Mouse (Mus musculus): Measurements from ENCODE around the gene St3gal5. TPM values are rescaled to one million over a fixed set of nuclear protein-coding genes. Genes with fewer than 3 reads are reported as not detected.
A peak's percentile ranks its signal among the peaks of the same experiment; 100 is the strongest.
"Not testable (repeated sequence)": the region's sequence is repeated elsewhere in the genome, so short reads cannot be mapped to it uniquely, and the experiment has no call there.

St3gal5 gene
- polyA plus RNA-seq (2015; fragmentation: Nextera tagmentation; extraction: Ambion mirVana) = 29.2 and 38.2 TPM in 2 replicates

DNA sequence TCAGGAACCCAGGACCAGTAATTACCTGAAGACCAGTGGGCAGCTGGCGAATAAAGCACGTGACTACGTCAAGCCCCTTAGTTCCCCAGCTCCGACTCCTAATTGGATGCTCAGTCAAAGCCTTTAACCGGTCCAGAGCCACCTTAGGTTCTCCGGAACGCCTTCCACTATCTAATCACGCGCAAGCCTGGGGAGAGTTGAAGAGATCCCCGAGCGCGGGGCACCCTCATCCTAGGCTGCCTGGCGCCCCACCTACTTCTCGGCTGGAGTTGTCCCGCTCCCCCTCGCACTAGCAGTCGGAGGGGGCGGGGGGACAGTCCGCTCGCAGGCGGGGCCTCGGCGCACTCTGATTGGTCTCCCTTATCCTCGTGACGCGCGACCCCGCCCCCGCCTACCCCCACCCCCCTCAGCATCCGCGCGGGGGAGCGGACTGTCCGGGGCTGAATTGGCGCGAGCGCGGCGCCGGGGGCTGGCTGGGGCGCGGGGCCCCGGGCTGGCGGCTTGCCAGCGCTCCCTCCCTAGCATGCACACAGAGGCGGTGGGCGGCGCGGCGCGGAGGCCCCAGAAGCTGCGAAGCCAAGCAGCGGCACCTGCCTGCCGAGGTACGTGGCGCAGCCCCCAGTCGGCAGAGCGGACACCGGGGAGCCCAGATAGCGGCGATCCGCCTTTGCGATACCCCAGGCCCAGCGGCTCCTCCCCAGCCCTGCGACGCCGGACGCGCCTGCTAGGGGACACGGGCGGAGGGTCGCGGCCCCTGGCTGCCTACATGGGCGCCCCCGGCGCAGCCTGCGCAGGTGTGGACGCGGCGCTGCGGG lies at the start of gene St3gal5:
St3gal5 (plus strand) TSS at position 412 of the 815 bp plus-strand sequence.
- Histone ChIP-seq H3K4me3 (replicated peaks) (peak within 1 kb of the TSS; percentile 86), H3K27ac (peak within 1 kb of the TSS; percentile 82), H3K4me1 (peaks cover 34% of the 10 kb centered on the region), H3K9ac (peak within 1 kb of the TSS; percentile 83), H3K27me3 (replicated peaks) (no peaks in the 10 kb centered on the region), H3K36me3 (no peaks in the 10 kb centered on the region), H3K4me2 (peak within 1 kb of the TSS; percentile 97), H3K9me3 (no peaks in the 10 kb centered on the region)
- ATAC-seq (ENCODE audit: insufficient read depth, low FRiP score, low read depth) = peak; percentile 94
- under 1% methylated on average over 79 of the region's 81 CpGs for WGBS

DNA sequence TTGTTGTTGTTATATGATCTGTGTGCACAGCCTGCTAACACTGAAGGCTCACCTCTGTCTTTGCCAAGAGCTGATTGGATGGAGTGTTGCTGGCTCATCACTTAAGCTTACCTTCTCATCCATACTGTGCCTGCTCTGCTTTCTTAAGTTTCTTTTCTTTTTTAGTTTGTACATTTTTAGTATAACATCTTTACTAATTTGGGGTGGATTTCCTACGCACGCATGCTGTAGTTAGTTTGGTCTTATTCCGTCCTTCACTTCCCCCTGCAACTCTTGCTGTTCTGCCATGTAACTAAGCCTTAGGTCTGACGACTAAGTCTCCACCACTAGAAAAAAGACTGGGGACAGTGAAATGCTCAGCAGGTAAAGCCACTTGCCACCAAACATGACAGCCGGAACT lies 48.7 kb upstream of the St3gal5 start:
- H3K27me3 ChIP-seq (replicated peaks) = no peaks in the 10 kb centered on the region
- no peaks in the 10 kb centered on the region for H3K4me1 ChIP-seq
- no peaks in the 10 kb centered on the region for H3K9me3 ChIP-seq
- no peak overlapping the region for H3K4me2 ChIP-seq
- no peak overlapping the region for H3K9ac ChIP-seq
- H3K27ac ChIP-seq = no peak overlapping the region
- 85% methylated on average over 5 of the region's 5 CpGs for WGBS
- no peaks in the 10 kb centered on the region for H3K36me3 ChIP-seq
- no peak overlapping the region for H3K4me3 ChIP-seq (replicated peaks)
- no peak for ATAC-seq (ENCODE audit: insufficient read depth, low FRiP score, low read depth)

DNA sequence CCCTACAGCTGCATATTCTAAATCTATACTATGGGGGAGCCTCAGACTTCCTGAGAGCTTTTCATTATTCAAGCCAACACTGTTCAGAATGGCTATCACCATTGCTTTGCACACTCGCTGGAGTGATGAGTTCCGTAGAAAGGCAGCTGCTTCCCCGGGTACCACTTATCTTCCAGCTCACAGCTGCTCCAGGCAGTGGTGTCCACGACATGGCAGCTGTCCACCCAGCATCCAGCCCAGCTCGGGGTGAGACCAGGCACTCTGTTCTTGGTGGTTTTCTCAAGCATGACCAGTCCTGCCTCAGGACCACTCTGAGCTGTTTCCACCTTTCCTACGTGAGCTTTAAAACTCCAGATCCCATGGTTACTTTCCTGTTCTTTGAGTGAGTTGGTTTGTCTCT lies 47.5 kb upstream of the St3gal5 start:
- Histone ChIP-seq H3K36me3 (no peaks in the 10 kb centered on the region), H3K4me2 (no peak overlapping the region), H3K9ac (no peak overlapping the region), H3K4me3 (replicated peaks) (no peak overlapping the region), H3K9me3 (no peaks in the 10 kb centered on the region), H3K27ac (no peak overlapping the region), H3K27me3 (replicated peaks) (no peaks in the 10 kb centered on the region), H3K4me1 (no peaks in the 10 kb centered on the region)
- WGBS = 66% methylated on average over 6 of the region's 6 CpGs
- ATAC-seq (ENCODE audit: insufficient read depth, low FRiP score, low read depth) = no peak

GRCm38 (mm10) chr6:72050827-72051226 lies 46.6 kb upstream of the St3gal5 start:
- H3K27ac ChIP-seq = no peak overlapping the region
- no peaks in the 10 kb centered on the region for H3K9me3 ChIP-seq
- H3K4me2 ChIP-seq = no peak overlapping the region
- H3K9ac ChIP-seq = no peak overlapping the region
- no peak overlapping the region for H3K4me3 ChIP-seq (replicated peaks)
- no peaks in the 10 kb centered on the region for H3K4me1 ChIP-seq
- no peaks in the 10 kb centered on the region for H3K27me3 ChIP-seq (replicated peaks)
- no peak for ATAC-seq (ENCODE audit: insufficient read depth, low FRiP score, low read depth)
- 49% methylated on average over 7 of the region's 7 CpGs for WGBS
- H3K36me3 ChIP-seq = no peaks in the 10 kb centered on the region

DNA sequence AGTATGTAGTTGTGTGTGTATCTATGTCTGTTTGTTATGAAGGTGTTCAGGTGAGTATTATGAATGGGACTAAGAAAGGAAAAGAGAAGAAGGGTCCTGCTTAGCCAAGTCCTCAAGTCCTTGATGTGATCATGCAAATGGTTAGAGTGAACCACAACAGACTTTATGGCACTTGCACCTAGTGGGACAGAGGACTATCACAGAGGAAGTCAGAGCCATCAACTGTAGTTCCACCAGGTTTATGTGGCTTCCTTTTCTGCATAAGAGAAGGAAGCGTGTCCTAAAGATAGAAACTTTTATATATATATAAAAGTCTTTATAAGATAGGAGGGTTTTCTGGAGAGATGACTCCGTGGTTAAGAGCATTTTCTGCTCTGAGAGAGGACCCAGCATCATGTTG lies 46.1 kb upstream of the St3gal5 start:
- Histone ChIP-seq H3K4me2 (no peak overlapping the region), H3K9ac (no peak overlapping the region), H3K4me1 (no peaks in the 10 kb centered on the region), H3K4me3 (replicated peaks) (no peak overlapping the region), H3K27me3 (replicated peaks) (no peaks in the 10 kb centered on the region), H3K27ac (no peak overlapping the region), H3K9me3 (no peaks in the 10 kb centered on the region), H3K36me3 (no peaks in the 10 kb centered on the region)
- 76% methylated on average over 2 of the region's 2 CpGs for WGBS
- ATAC-seq (ENCODE audit: insufficient read depth, low FRiP score, low read depth) = no peak

DNA sequence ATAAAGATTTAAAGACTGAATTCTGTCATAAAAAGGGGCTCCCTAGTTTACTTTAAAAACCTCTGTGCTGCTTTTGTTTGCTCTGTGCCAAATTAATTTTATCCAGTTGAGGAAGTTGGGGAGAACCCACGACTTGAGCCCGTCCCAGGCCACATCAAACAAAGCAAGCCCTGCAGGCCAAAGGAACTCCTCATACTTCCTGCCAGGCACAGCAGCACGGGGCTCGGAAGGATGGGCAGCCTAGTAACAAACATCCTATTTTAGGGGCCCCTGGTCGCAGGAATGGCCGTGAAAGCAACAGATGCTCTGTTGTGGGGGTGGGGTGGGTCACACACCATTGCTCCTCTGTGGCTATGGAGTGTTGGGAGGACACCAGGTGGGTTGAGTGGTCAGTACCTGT lies 45.6 kb upstream of the St3gal5 start:
- no peak overlapping the region for H3K4me3 ChIP-seq (replicated peaks)
- no peak overlapping the region for H3K9ac ChIP-seq
- no peak for ATAC-seq (ENCODE audit: insufficient read depth, low FRiP score, low read depth)
- H3K27me3 ChIP-seq (replicated peaks) = no peaks in the 10 kb centered on the region
- no peak overlapping the region for H3K4me2 ChIP-seq
- no peaks in the 10 kb centered on the region for H3K36me3 ChIP-seq
- H3K4me1 ChIP-seq = no peaks in the 10 kb centered on the region
- 48% methylated on average over 6 of the region's 6 CpGs for WGBS
- H3K27ac ChIP-seq = no peak overlapping the region
- H3K9me3 ChIP-seq = no peaks in the 10 kb centered on the region

- H3K27ac ChIP-seq = no peak overlapping the region
- H3K9ac ChIP-seq = no peak overlapping the region
- H3K27me3 ChIP-seq (replicated peaks) = no peaks in the 10 kb centered on the region
- no peaks in the 10 kb centered on the region for H3K9me3 ChIP-seq
- no peaks in the 10 kb centered on the region for H3K4me1 ChIP-seq
- no peaks in the 10 kb centered on the region for H3K36me3 ChIP-seq
- 76% methylated on average over 2 of the region's 2 CpGs for WGBS
- H3K4me2 ChIP-seq = no peak overlapping the region
- H3K4me3 ChIP-seq (replicated peaks) = no peak overlapping the region
- ATAC-seq (ENCODE audit: insufficient read depth, low FRiP score, low read depth) = no peak
These were observed 40.8 kb upstream of the St3gal5 start for GRCm38 (mm10) chr6:72056548-72056947.

DNA sequence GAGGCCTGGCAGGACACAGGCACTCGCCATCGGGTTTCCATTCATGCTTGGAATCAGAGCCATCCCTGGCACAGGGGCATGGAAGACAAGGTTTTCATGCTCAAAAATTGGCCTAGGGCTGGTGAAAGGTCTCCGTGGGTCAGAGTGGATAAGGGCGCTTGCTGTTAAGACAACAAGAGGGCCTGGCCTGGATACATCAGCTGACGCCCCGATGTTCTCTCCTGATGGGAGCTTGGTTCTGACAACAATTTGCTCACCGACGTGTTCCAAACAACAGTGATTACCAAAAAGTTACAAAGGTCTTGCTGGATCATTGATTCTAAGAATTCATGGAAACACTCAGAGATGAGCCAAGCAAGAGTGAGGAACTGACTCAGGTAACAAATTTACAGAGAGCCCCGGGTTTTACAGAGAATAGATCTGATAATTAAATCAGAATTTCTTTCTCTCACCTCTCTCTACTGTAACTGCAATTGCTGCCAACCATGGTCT lies 38.9 kb upstream of the St3gal5 start:
- 86% methylated on average over 9 of the region's 9 CpGs for WGBS
- H3K27ac ChIP-seq = no peak overlapping the region

DNA sequence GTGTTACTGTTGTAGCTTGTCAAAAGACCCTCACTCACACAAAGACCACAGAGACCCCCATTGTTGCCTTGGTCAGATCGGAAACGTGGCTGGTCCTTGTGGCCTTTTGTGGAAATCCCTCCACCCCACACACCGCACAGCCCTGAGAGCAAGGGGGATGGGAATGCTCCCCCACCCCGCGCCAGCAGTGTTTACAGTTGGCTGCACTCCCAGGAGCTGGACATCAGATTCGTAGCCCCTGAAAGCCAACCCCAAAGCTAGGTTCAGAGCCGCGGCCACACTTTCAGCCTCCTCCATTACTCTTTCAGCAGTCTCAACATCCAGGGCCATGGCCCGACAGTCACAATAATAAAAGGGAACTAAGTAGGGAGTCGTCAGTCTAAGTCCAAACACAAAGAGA lies 36.7 kb upstream of the St3gal5 start:
- not testable (repeated sequence) for H3K9me3 ChIP-seq; H3K9ac ChIP-seq; ATAC-seq (ENCODE audit: insufficient read depth, low FRiP score, low read depth); H3K27me3 ChIP-seq (replicated peaks); H3K36me3 ChIP-seq; H3K4me2 ChIP-seq; H3K4me3 ChIP-seq (replicated peaks); H3K4me1 ChIP-seq; H3K27ac ChIP-seq
- 48% methylated on average over 10 of the region's 10 CpGs for WGBS

More for the DNA sequence above, 38.9 kb upstream of the St3gal5 start:
- Histone ChIP-seq H3K4me2 (no peak overlapping the region), H3K9ac (no peak overlapping the region), H3K4me3 (replicated peaks) (no peak overlapping the region), H3K9me3 (no peaks in the 10 kb centered on the region), H3K27me3 (replicated peaks) (no peaks in the 10 kb centered on the region), H3K36me3 (no peaks in the 10 kb centered on the region), H3K4me1 (no peaks in the 10 kb centered on the region)
- no peak for ATAC-seq (ENCODE audit: insufficient read depth, low FRiP score, low read depth)

GRCm38 (mm10) chr6:72063718-72064117 lies 33.7 kb upstream of the St3gal5 start:
- no peak overlapping the region for H3K4me2 ChIP-seq
- no peak overlapping the region for H3K4me3 ChIP-seq (replicated peaks)
- no peaks in the 10 kb centered on the region for H3K27me3 ChIP-seq (replicated peaks)
- no peaks in the 10 kb centered on the region for H3K4me1 ChIP-seq
- H3K36me3 ChIP-seq = no peaks in the 10 kb centered on the region
- no peak overlapping the region for H3K27ac ChIP-seq
- WGBS = 48% methylated on average over 6 of the region's 6 CpGs
- H3K9me3 ChIP-seq = no peaks in the 10 kb centered on the region
- ATAC-seq (ENCODE audit: insufficient read depth, low FRiP score, low read depth) = no peak
- H3K9ac ChIP-seq = no peak overlapping the region

DNA sequence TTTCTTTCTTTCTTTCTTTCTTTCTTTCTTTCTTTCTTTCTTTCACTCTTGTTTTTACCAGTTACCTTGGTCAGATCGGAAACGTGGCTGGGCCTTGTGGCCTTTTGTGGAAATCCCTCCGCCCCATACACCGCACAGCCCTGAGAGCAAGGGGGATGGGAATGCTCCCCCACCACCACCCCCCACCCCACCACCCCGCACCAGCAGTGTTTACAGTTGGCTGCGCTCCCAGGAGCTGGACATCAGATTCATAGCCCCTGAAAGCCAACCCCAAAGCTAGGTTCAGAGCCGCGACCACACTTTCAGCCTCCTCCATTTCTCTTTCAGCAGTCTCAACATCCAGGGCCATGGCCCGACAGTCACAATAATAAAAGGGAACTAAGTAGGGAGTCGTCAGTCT lies 31.4 kb upstream of the St3gal5 start:
- H3K4me2 ChIP-seq = no peak overlapping the region
- no peak overlapping the region for H3K4me3 ChIP-seq (replicated peaks)
- H3K9me3 ChIP-seq = no peaks in the 10 kb centered on the region
- H3K27ac ChIP-seq = no peak overlapping the region
- H3K9ac ChIP-seq = no peak overlapping the region
- no peaks in the 10 kb centered on the region for H3K4me1 ChIP-seq
- WGBS = 30% methylated on average over 10 of the region's 10 CpGs
- no peaks in the 10 kb centered on the region for H3K27me3 ChIP-seq (replicated peaks)
- no peaks in the 10 kb centered on the region for H3K36me3 ChIP-seq
- no peak; the same call in 1 of the 2 replicates for ATAC-seq (ENCODE audit: insufficient read depth, low FRiP score, low read depth)

- Histone ChIP-seq H3K27me3 (replicated peaks) (no peaks in the 10 kb centered on the region), H3K9ac (no peak overlapping the region), H3K36me3 (no peaks in the 10 kb centered on the region), H3K4me1 (no peaks in the 10 kb centered on the region), H3K9me3 (no peaks in the 10 kb centered on the region), H3K27ac (no peak overlapping the region), H3K4me2 (no peak overlapping the region), H3K4me3 (replicated peaks) (no peak overlapping the region)
- no peak for ATAC-seq (ENCODE audit: insufficient read depth, low FRiP score, low read depth)
- WGBS = 83% methylated on average over 4 of the region's 4 CpGs
These were observed 29.0 kb upstream of the St3gal5 start for GRCm38 (mm10) chr6:72068436-72068835.

Measured in stomach, embryonic 15.5 days (tissue).